Mouse (Mus musculus) heart, postnatal 36 days (tissue): ENCODE data around the gene Tgm1. TPM values are rescaled to one million over a fixed set of nuclear protein-coding genes. Genes with fewer than 3 reads are reported as not detected.

ENCODE experiments used
- DNase-seq, 2 experiments: peaks; one replicate each; pipeline ENCODE4 v3.0.0; 2021 to 2022
- intact Hi-C: fragments of 180-260 bp; cut with DNase I; formaldehyde crosslinking; loops from one replicate; pipeline ENCODE4 v1.15.1; 2025
- total RNA-seq, 2 experiments: library from RNA; stranded (reverse); gene quantifications; 2 replicates each; pipeline ENCODE4 v1.2.3; 2021

The Tgm1 gene
- total RNA-seq, 2 experiments from 2014 or later: 0.31 to 0.33 TPM

DNA sequence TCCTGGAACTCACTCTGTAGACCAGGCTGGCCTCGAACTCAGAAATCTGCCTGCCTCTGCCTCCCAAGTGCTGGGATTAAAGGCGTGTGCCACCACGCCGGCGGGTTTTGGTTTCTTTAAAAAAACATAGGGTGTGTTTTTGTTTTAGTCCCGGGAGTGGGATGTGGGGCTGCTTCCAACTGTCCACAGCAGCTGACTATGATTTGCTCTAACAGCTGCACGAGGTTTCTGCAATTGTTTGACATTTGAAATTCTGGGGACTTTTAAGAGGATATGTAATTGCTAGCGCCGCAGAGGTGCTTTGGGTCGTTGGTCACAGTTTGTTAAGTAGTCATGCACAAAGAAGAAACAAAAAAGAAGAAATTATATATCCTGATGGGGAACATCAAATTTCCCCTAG is 24.3 kb downstream of the Tgm1 start:
- intact Hi-C loops: no loop called here
- no peak for DNase-seq

GRCm38 (mm10) chr14:55682118-55682493 is 31.6 kb downstream of the Tgm1 start:
- intact Hi-C loops: loop anchor here (1.0 to 5.0 kb wide), 3 partner anchors 40 to 80 kb away; partner anchors contain the start of genes Ltb4r2 and Rabggta
- DNase-seq: no peak

GRCm38 (mm10) chr14:55681160-55682117 is 32.3 kb downstream of the Tgm1 start, which contains the start of gene Tinf2:
Tinf2 (minus strand) TSS chr14:55681820.
- intact Hi-C loops: loop anchor here (1.0 to 5.0 kb wide), 3 partner anchors 41 to 81 kb away; partner anchors contain the start of genes Ltb4r2 and Rabggta

GRCm38 (mm10) chr14:55677615-55678014 is 36.1 kb downstream of the Tgm1 start:
- intact Hi-C loops: no loop called here
- DNase-seq: no peak

More at GRCm38 (mm10) chr14:55681160-55682117, 32.3 kb downstream of the Tgm1 start, which contains the start of gene Tinf2:
- DNase-seq: peak; percentile 91 to 94

DNA sequence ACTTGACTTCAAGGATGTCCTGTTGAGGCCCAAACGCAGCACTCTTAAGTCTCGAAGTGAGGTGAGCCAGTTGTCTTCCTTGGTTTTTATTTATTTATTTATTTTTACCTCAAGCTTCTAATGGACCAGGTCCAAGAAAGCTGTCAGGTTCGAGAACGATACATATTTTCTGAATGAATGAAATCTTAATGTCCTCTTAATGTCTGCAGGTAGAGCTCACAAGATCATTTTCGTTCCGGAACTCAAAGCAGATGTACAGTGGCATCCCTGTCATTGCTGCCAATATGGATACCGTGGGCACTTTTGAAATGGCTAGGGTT is 41.0 kb downstream of the Tgm1 start:
- DNase-seq: no peak
- intact Hi-C loops: loop anchor here (5.0 kb wide), 1 partner anchor 35 kb away; the partner anchor contains the start of genes Gm49378 and Ipo4

DNA sequence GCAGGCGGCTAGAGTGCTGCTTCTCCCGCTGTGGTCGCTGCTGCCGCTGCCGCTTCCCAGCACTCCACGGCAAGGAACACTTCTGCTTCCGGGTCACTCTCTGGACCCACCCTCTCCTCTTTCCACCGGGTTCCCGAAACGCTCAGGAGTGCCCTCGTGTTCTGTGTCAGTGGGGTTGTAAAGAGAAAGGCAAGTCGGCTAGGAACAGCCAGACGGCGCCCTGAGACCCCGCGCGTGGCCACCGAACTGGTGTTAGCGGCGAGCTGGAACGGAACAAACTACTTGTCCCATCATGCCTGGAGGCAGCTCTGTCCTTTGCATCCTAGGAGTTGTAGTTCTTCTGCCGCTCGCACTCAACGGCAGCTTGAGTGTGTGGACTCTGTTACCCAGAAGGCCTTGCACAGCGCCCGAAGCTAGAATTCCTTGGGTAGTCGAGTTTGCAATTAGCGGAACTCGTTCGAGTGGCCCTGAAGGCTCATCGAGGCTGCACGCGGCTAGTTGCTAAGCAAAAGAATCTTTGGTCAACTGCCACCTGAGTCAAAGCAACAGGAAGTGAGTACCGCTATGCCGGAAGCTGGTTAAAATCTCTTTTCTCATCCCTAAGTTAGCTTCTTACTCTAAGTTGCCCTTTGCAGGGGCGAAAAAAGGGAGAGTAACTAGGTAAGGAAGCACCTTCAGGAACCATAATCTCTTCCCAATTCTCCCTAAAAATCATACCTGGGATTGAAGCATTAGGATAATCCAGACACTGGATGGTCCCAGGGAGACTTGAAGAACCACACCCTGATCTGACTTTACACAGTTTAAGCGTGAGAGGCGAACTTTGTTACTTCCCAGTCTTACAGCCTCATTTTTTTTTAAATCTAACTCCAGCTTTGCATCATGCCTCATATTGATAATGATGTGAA is 41.6 kb downstream of the Tgm1 start, which contains the start of the genes Gmpr2 and Nedd8:
TSS of gene Gmpr2 (plus strand) at position 109 of the 908 bp plus-strand sequence.
TSS of gene Nedd8 (minus strand) at position 292 of the 908 bp plus-strand sequence.
- DNase-seq: peak; percentile 80 to 93
- intact Hi-C loops: loop anchor here (5.0 kb wide), 1 partner anchor 35 kb away; the partner anchor contains the start of genes Gm49378 and Ipo4

DNA sequence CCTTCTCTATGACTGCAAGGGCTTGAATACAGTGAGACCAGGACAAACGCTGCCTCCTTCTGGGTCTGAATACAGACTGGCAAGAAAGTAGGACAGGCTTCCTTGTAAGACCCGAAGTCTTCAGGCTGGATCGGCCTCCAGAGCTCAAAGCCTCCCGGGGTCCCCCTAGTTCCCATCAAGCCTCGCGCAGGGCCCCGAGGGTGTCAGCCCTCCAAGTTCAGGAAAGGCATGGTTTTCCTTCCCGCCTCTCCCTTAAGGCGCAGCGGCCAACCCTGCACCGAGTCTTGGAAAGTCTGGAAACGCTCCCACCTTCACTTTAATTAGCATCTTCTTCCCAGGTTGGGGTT is 42.3 kb downstream of the Tgm1 start:
- no peak for DNase-seq
- intact Hi-C loops: loop anchor here (5.0 kb wide), 1 partner anchor 34 kb away; the partner anchor contains the start of genes Gm49378 and Ipo4

DNA sequence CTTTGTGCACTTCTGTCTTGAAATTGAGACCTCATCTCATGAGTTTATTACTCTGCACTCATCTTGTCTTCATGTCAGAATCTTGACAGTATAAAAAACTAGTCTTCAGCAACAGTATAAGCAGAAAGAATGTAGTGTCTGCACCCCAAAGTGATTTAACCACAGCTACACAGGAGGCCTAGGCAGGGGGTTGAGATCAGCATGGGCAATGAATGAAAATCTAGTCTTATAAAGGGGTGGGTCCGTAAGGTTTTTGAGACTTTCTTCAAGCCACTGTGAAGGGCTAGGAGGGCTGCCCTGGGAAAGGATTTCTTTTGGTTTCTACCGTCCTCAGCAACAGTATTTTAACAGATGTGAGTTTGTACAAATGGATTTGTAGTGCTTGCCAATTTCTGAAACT is 53.1 kb downstream of the Tgm1 start:
- no peak for DNase-seq
- intact Hi-C loops: loop anchor here (2.0 kb wide), 1 partner anchor 26 kb away; the partner anchor contains the start of gene Ipo4

DNA sequence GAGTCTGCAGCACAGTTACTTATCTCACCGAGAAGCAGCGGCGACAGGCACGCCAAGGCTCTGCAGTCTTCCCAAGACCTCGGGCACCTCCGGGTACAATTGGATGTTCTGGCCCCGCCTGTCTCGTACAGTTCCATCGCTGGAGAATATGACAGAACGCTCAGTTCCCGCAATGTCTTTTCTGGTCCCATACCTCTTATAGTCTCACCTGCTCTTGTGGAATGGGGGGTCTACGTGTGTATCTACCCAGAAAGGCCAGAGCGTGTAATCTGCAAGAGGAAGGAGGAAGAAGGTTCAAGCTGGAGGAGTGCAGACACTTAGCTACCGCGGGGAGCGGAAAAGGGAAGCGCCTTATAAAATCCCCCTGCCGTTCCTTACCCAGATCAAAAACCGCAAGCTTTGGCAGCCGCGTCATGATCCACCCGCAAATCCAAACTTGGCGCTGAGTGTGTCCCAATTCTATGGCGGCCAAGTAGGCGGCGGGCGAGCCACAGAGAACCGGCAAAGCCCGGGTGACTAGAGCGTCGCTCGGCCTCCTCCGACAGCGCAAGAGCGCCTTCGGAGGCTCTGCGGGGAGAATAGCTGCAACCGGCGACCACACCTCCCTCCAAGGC is 53.7 kb downstream of the Tgm1 start, which contains the start of gene Mdp1:
TSS of gene Mdp1 (minus strand) at position 549 of the 614 bp plus-strand sequence.
- DNase-seq: peak; percentile 76 to 79
- intact Hi-C loops: loop anchor here (2.0 kb wide), 1 partner anchor 25 kb away; the partner anchor contains the start of gene Ipo4

GRCm38 (mm10) chr14:55658011-55658410 is 55.7 kb downstream of the Tgm1 start:
- intact Hi-C loops: no loop called here
- DNase-seq: no peak

- no peak for DNase-seq
- intact Hi-C loops: loop anchor here (2.0 kb wide), 1 partner anchor 14 kb away; the partner anchor contains the start of gene Tm9sf1
Observed at GRCm38 (mm10) chr14:55656935-55657334, 56.8 kb downstream of the Tgm1 start.

- DNase-seq: no peak
- intact Hi-C loops: no loop called here
Observed at GRCm38 (mm10) chr14:55651528-55651927, 62.2 kb downstream of the Tgm1 start.

Other genes with a start within 250 kb of the Tgm1 start
- gene Dhrs4, start 235.2 kb downstream of the Tgm1 start, total RNA-seq: 100 to 1,000 TPM; 118 to 130 TPM
- gene Carmil3, start 223.3 kb downstream of the Tgm1 start, total RNA-seq: 1 to 10 TPM; 3.1 to 3.2 TPM
- not detected for gene Cpne6, start 203.5 kb downstream of the Tgm1 start, total RNA-seq
- not detected for gene Nrl, start 188.9 kb downstream of the Tgm1 start, total RNA-seq
- 10 to 100 TPM; 12.9 to 13.2 TPM for gene Pck2, start 173.7 kb downstream of the Tgm1 start, total RNA-seq
- gene Dcaf11, start 153.9 kb downstream of the Tgm1 start, total RNA-seq: 100 to 1,000 TPM; 138 to 148 TPM
- not detected for gene A730061H03Rik, start 153.5 kb downstream of the Tgm1 start, total RNA-seq
- gene Fitm1, start 138.3 kb downstream of the Tgm1 start, total RNA-seq: 100 to 1,000 TPM; 188 to 200 TPM
- 100 to 1,000 TPM; 250 to 298 TPM for gene Psme1, start 135.8 kb downstream of the Tgm1 start, total RNA-seq
- gene Emc9, start 128.6 kb downstream of the Tgm1 start, total RNA-seq: 10 to 100 TPM; 59.7 to 63.2 TPM
- gene Psme2, start 122.8 kb downstream of the Tgm1 start, total RNA-seq: 100 to 1,000 TPM; 103 to 107 TPM
- gene Rnf31, start 122.2 kb downstream of the Tgm1 start, total RNA-seq: 10 to 100 TPM; 29.1 to 35.0 TPM
- 10 to 100 TPM; 10.6 to 17.7 TPM for gene Irf9, start 110.4 kb downstream of the Tgm1 start, total RNA-seq
- under 1 TPM; 0.11 to 0.19 TPM for gene Rec8, start 95.9 kb downstream of the Tgm1 start, total RNA-seq
- 10 to 100 TPM; 54.1 to 62.7 TPM for gene Ipo4, start 78.0 kb downstream of the Tgm1 start, total RNA-seq
- gene Gm49378, start 76.0 kb downstream of the Tgm1 start, total RNA-seq: 1 to 10 TPM; 3.0 to 3.7 TPM
- gene Tm9sf1, start 70.1 kb downstream of the Tgm1 start, total RNA-seq: 10 to 100 TPM; 38.3 to 42.1 TPM
- gene Tssk4, start 63.7 kb downstream of the Tgm1 start, total RNA-seq: under 1 TPM; 0.51 to 0.61 TPM
- gene Mdp1, start 53.4 kb downstream of the Tgm1 start, total RNA-seq: 10 to 100 TPM; 42.6 to 57.7 TPM
- 10 to 100 TPM; 10.8 to 11.0 TPM for gene Gmpr2, start 42.0 kb downstream of the Tgm1 start, total RNA-seq
- 100 to 1,000 TPM; 242 to 257 TPM for gene Nedd8, start 41.8 kb downstream of the Tgm1 start, total RNA-seq
- 10 to 100 TPM in 1 of 2 experiments, 1 to 10 TPM in 1; 10.0 to 12.9 TPM for gene Tinf2, start 32.1 kb downstream of the Tgm1 start, total RNA-seq
- gene Rabggta, start 8.3 kb upstream of the Tgm1 start, total RNA-seq: 10 to 100 TPM; 12.7 to 13.3 TPM
- gene Dhrs1, start 31.8 kb upstream of the Tgm1 start, total RNA-seq: 10 to 100 TPM; 41.3 to 44.2 TPM
- 10 to 100 TPM in 1 of 2 experiments, 1 to 10 TPM in 1; 8.4 to 12.8 TPM for gene Nop9, start 31.8 kb upstream of the Tgm1 start, total RNA-seq
- 1 to 10 TPM in 1 of 2 experiments, under 1 TPM in 1; 0.64 to 1.6 TPM for gene Cideb, start 44.5 kb upstream of the Tgm1 start, total RNA-seq
- under 1 TPM in 1 of 2 experiments, not detected in 1; 0.19 TPM for gene Ltb4r2, start 47.5 kb upstream of the Tgm1 start, total RNA-seq
- gene Ltb4r1, start 52.0 kb upstream of the Tgm1 start, total RNA-seq: under 1 TPM in 1 of 2 experiments, not detected in 1; 0.24 TPM
- gene Adcy4, start 70.2 kb upstream of the Tgm1 start, total RNA-seq: 10 to 100 TPM; 18.0 to 21.0 TPM
- gene Ripk3, start 74.9 kb upstream of the Tgm1 start, total RNA-seq: 1 to 10 TPM; 3.0 to 5.1 TPM
- 1 to 10 TPM; 5.0 to 5.1 TPM for gene Nfatc4, start 109.2 kb upstream of the Tgm1 start, total RNA-seq
- gene Nynrin, start 140.1 kb upstream of the Tgm1 start, total RNA-seq: 10 to 100 TPM in 1 of 2 experiments, 1 to 10 TPM in 1; 9.5 to 10.5 TPM
- under 1 TPM in 1 of 2 experiments, not detected in 1; 0.19 TPM for gene Cbln3, start 170.5 kb upstream of the Tgm1 start, total RNA-seq
- 10 to 100 TPM; 13.0 to 14.7 TPM for gene Khnyn, start 171.0 kb upstream of the Tgm1 start, total RNA-seq
- 100 to 1,000 TPM; 109 to 116 TPM for gene Sdr39u1, start 186.4 kb upstream of the Tgm1 start, total RNA-seq
- 1 to 10 TPM; 1.5 to 1.7 TPM for gene Cma1, start 230.7 kb upstream of the Tgm1 start, total RNA-seq
- not detected for gene Cma2, start 237.1 kb upstream of the Tgm1 start, total RNA-seq